Mouse (Mus musculus): ENCODE data around the gene Apol8. TPM values are rescaled to one million over a fixed set of nuclear protein-coding genes. Genes with fewer than 3 reads are reported as not detected.
"Not testable (repeated sequence)": the region's sequence is repeated elsewhere in the genome, so short reads cannot be mapped to it uniquely, and the experiment has no call there.

The Apol8 gene
- polyA plus RNA-seq, 1 experiment from 2014 or later, result 0.23 TPM

DNA sequence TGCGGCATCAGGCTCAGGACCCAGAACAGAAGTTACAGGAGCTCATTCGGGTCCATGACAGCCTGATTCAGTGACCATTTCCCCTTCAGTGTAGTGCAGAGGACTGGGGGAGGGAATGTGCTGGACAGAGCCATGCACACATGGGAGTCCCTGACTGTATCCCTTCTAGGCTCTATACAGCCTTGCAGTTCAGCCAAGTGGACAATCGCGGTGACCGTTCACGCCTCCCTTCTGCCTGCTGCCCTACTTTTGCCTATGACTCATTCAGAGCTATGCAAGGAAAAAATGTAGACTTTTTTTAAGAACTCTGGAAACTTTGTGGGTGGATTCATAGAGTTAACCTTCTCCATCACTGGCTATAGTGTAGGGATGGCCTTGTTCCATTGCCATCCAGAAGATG lies 38.6 kb downstream of the Apol8 start:
- not testable (repeated sequence) for H3K27ac ChIP-seq; H3K9ac ChIP-seq (replicated peaks); ATAC-seq; H3K4me3 ChIP-seq (replicated peaks); H3K36me3 ChIP-seq; H3K9me3 ChIP-seq; H3K4me1 ChIP-seq (replicated peaks); H3K27me3 ChIP-seq; H3K4me2 ChIP-seq (replicated peaks)
- 89% methylated on average over 2 of the region's 6 CpGs for WGBS

DNA sequence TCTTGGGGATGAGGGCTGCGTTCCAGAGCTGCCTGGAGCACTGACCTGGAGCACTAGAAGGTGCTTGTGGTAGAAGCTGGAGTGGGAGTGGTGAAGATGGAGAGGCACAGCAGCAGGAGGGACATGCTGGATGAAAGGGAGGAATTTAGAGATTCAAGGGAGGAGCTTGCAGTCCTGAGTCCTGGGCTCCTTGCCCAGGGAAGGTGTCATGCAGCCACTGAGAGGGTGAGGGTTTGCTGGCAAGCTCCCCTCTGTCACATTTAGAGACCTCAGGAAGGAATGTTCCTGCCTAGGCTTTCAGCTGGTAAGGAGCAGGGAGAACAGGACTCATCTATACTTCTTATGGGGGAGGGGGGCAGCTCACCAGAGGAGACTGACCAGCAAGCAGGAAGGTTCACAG lies 47.9 kb downstream of the Apol8 start:
- not testable (repeated sequence) for H3K4me1 ChIP-seq (replicated peaks); ATAC-seq; H3K36me3 ChIP-seq; H3K27ac ChIP-seq; H3K9me3 ChIP-seq; H3K9ac ChIP-seq (replicated peaks); H3K4me3 ChIP-seq (replicated peaks); H3K4me2 ChIP-seq (replicated peaks); H3K27me3 ChIP-seq
- 82% methylated on average over 1 of the region's 1 CpGs for WGBS

DNA sequence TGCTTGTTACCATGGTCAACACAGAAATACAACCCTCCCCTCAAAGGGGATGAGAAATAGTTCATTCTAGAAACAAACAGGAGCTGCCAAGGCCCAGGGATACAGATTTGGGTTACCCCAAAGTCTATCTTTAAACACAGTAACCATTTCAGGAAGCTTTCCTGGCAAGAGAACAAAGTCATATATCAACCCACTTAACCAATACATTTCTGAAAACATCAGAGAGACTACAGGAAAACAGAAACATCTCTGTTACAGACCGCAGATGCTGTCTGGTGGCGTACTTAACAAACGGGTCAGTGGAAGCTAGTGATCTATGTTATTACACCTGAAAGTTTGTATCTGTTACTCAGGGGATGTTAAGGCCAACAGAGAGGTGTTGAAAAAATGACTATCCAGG lies 51.5 kb downstream of the Apol8 start:
- not testable (repeated sequence) for H3K9ac ChIP-seq (replicated peaks); ATAC-seq; H3K27me3 ChIP-seq; H3K36me3 ChIP-seq; H3K9me3 ChIP-seq; H3K4me1 ChIP-seq (replicated peaks); H3K4me2 ChIP-seq (replicated peaks); H3K4me3 ChIP-seq (replicated peaks); H3K27ac ChIP-seq
- 96% methylated on average over 3 of the region's 3 CpGs for WGBS

DNA sequence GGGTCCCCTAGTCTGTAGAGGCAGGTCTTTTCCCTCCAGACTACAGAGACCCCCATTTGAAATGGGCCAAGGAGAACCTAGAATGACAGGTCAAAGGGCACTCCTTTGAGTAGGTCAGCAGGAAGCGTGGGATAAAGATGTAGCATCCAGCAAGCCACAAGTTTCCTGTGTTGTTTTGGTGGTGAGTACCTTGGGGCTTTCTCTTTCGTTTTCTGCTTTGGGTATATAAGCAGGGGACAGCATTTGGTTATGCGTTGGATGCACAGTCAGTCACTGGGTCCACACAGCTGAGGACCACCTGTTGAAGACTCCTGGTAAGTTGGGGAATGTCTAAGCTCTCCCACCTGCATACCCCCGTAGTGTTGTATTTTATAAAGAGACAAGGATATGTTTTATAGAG lies 58.1 kb downstream of the Apol8 start, which contains the start of gene Apol7e:
Gene Apol7e (plus strand): TSS at position 202 of the 400 bp plus-strand sequence.
- 83% methylated on average over 4 of the region's 4 CpGs for WGBS
- not testable (repeated sequence) for H3K4me2 ChIP-seq (replicated peaks); H3K27me3 ChIP-seq; H3K4me1 ChIP-seq (replicated peaks); ATAC-seq; H3K4me3 ChIP-seq (replicated peaks); H3K36me3 ChIP-seq; H3K27ac ChIP-seq; H3K9ac ChIP-seq (replicated peaks); H3K9me3 ChIP-seq

Other genes with a start within 250 kb of the Apol8 start
- not detected in 2 replicates for gene Apol11a, start 248.7 kb downstream of the Apol8 start, polyA plus RNA-seq (2015; fragmentation: Nextera tagmentation; extraction: Ambion mirVana)
- not detected in 2 replicates for gene Apol7c, start 223.7 kb downstream of the Apol8 start, polyA plus RNA-seq (2015; fragmentation: Nextera tagmentation; extraction: Ambion mirVana)
- gene 1700025B11Rik, start 195.1 kb downstream of the Apol8 start, polyA plus RNA-seq (2015; fragmentation: Nextera tagmentation; extraction: Ambion mirVana), result not detected in 2 replicates
- not detected in 2 replicates for gene Apol10b, start 160.9 kb downstream of the Apol8 start, polyA plus RNA-seq (2015; fragmentation: Nextera tagmentation; extraction: Ambion mirVana)
- not detected in 2 replicates for gene Gm36245, start 157.7 kb downstream of the Apol8 start, polyA plus RNA-seq (2015; fragmentation: Nextera tagmentation; extraction: Ambion mirVana)
- gene Apol11b, start 113.7 kb downstream of the Apol8 start, polyA plus RNA-seq (2015; fragmentation: Nextera tagmentation; extraction: Ambion mirVana), result 0.10 TPM in 1 of 2 replicates, not detected in the other
- not detected in 2 replicates for gene Apol7e, start 58.1 kb downstream of the Apol8 start, polyA plus RNA-seq (2015; fragmentation: Nextera tagmentation; extraction: Ambion mirVana)
- not detected in 2 replicates for gene Apol9b, start 28.0 kb downstream of the Apol8 start, polyA plus RNA-seq (2015; fragmentation: Nextera tagmentation; extraction: Ambion mirVana)
- 11.8 and 14.1 TPM in 2 replicates for gene Myh9, start 85.2 kb upstream of the Apol8 start, polyA plus RNA-seq (2015; fragmentation: Nextera tagmentation; extraction: Ambion mirVana)
- gene Txn2, start 172.0 kb upstream of the Apol8 start, polyA plus RNA-seq (2015; fragmentation: Nextera tagmentation; extraction: Ambion mirVana), result 227 and 234 TPM in 2 replicates
- gene Foxred2, start 199.7 kb upstream of the Apol8 start, polyA plus RNA-seq (2015; fragmentation: Nextera tagmentation; extraction: Ambion mirVana), result 6.9 and 8.1 TPM in 2 replicates
- gene Eif3d, start 213.8 kb upstream of the Apol8 start, polyA plus RNA-seq (2015; fragmentation: Nextera tagmentation; extraction: Ambion mirVana), result 204 and 210 TPM in 2 replicates

Measured in midbrain, embryonic 13.5 days (tissue).